Mouse (Mus musculus) myocyte (in vitro differentiated cells): ENCODE measurements at regions not wholly inside any gene's neighbourhood (a gene's known extent, or its start where the extent isn't known, plus 50 kb on each side); places are given as distances from the start of the nearest gene placed in this dataset.

Experiments used
- H3K27me3 ChIP-seq: one replicate; pipeline ENCODE4 v1.6.1; 2011; ENCODE audit not compliant: control insufficient read depth, insufficient read depth, insufficient read length
- H3K36me3 ChIP-seq: one replicate; pipeline ENCODE4 v1.6.1; 2011; ENCODE audit not compliant: control insufficient read depth, insufficient read depth
- H3K4me2 ChIP-seq: one replicate; pipeline ENCODE4 v1.6.1; 2011; ENCODE audit warnings: low read depth, control low read depth
- H3K4me3 ChIP-seq: one replicate; pipeline ENCODE4 v1.5.1; 2011; ENCODE audit warnings: mild to moderate bottlenecking, control low read depth, moderate library complexity
- H3K79me2 ChIP-seq: one replicate; pipeline ENCODE4 v1.6.1; 2011; ENCODE audit not compliant: control insufficient read depth, insufficient read depth
- H3ac ChIP-seq: one replicate; pipeline ENCODE4 v1.6.1; 2011; ENCODE audit not compliant: control insufficient read depth, insufficient read length
- CEBPB ChIP-seq: IDR thresholded peaks from 2 replicates; pipeline ENCODE4 v1.6.1; 2011; ENCODE audit warnings: mild to moderate bottlenecking, moderate library complexity; ENCODE audit not compliant: poor library complexity, insufficient read depth, severe bottlenecking
- E2F4 ChIP-seq: IDR thresholded peaks from one replicate; pipeline ENCODE4 v1.6.1; 2011; ENCODE audit warnings: mild to moderate bottlenecking, control low read depth, moderate library complexity; ENCODE audit not compliant: insufficient read depth
- MAX ChIP-seq: IDR thresholded peaks from one replicate; pipeline ENCODE4 v1.6.1; 2011; ENCODE audit warnings: low read depth, mild to moderate bottlenecking, control low read depth
- MYOD1 ChIP-seq, 3 experiments: IDR thresholded peaks; one replicate each; pipeline ENCODE4 v1.6.1; 2011; ENCODE audit warnings: control low read depth in 2 of 3, low read depth in 2 of 3, mild to moderate bottlenecking in 2 of 3, moderate library complexity in 1 of 3; ENCODE audit not compliant: insufficient read length in 2 of 3, control insufficient read depth in 1 of 3
- MYOG ChIP-seq, 3 experiments: IDR thresholded peaks; one replicate each; pipeline ENCODE4 v1.6.1; 2011; ENCODE audit warnings: control low read depth in 2 of 3, low read depth in 2 of 3, mild to moderate bottlenecking in 2 of 3; ENCODE audit not compliant: insufficient read length in 2 of 3, control insufficient read depth in 1 of 3, insufficient read depth in 1 of 3
- POLR2A ChIP-seq: IDR thresholded peaks from one replicate; pipeline ENCODE4 v1.6.1; 2011; ENCODE audit warnings: low read depth, mild to moderate bottlenecking, control low read depth, moderate library complexity; ENCODE audit not compliant: insufficient read length
- POLR2AphosphoS2 ChIP-seq: IDR thresholded peaks from one replicate; pipeline ENCODE4 v1.6.1; 2011; ENCODE audit warnings: low read depth, control low read depth; ENCODE audit not compliant: insufficient read length
- REST ChIP-seq: IDR thresholded peaks from one replicate; pipeline ENCODE4 v1.6.1; 2011; ENCODE audit warnings: mild to moderate bottlenecking, control low read depth, moderate library complexity; ENCODE audit not compliant: insufficient read depth, insufficient read length
- SRF ChIP-seq: IDR thresholded peaks from one replicate; pipeline ENCODE4 v1.6.1; 2011; ENCODE audit warnings: low read depth; ENCODE audit not compliant: control insufficient read depth, insufficient read length
- TCF12 ChIP-seq: IDR thresholded peaks from one replicate; pipeline ENCODE4 v1.6.1; 2011; ENCODE audit warnings: mild to moderate bottlenecking, control low read depth; ENCODE audit not compliant: poor library complexity, insufficient read depth, severe bottlenecking
- TCF3 ChIP-seq: IDR thresholded peaks from one replicate; pipeline ENCODE4 v1.6.1; 2011; ENCODE audit warnings: low read depth, control low read depth; ENCODE audit not compliant: insufficient read length
- USF1 ChIP-seq: IDR thresholded peaks from one replicate; pipeline ENCODE4 v1.6.1; 2011; ENCODE audit warnings: low read depth, mild to moderate bottlenecking, control low read depth, moderate library complexity

DNA sequence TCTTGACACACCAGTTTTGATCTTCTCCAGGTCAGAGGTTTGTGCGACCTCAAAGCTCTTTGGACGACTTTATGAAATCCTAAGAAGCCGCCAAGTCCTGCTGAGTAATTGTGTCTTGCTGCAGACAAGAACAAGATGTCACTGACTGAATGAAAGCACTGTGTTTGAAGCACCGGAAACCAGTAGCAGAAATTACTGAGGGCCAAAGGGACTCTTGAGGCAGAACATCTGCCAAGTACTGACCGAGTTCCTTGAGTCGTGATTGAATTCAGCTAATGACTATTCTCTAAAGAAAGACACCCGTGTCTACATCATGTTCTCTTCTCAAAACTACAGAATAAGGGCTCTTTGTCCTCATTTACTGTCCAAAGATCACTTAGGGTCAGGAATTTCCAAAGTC lies 267.6 kb downstream of the Nfkbiz start:
- H3K4me3 ChIP-seq = no peak overlapping the region
- no peak overlapping the region for H3K4me2 ChIP-seq
- TF ChIP-seq CEBPB = no peak
- TF ChIP-seq REST = no peak
- TF ChIP-seq TCF12 = no peak
- no peak for TF ChIP-seq MAX
- no peak for TF ChIP-seq E2F4
- TF ChIP-seq SRF = no peak
- no peak for TF ChIP-seq TCF3

DNA sequence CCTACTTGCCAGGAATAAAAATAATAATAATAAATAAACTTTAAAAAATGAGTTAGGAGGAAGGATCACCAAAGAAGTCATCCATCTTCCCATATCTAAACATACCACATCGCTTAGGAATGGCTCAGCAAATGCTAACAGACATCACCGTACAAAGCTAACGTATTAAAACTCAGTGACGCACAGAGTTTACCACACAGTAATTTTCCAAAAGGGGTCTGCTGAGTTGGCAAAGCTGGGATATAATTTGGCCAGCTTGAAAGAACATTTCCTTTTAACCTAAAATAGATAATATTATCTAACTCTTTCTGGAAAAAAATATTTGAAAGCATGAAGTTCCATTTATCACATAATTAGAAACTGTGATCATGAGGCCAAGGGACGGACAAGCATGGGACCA lies 268.6 kb downstream of the Nfkbiz start:
- H3K79me2 ChIP-seq = no peaks in the 10 kb centered on the region

More for the DNA sequence above, 267.6 kb downstream of the Nfkbiz start:
- Histone ChIP-seq H3ac (no peak overlapping the region), H3K36me3 (no peaks in the 10 kb centered on the region), H3K27me3 (no peaks in the 10 kb centered on the region), H3K79me2 (no peaks in the 10 kb centered on the region)

DNA sequence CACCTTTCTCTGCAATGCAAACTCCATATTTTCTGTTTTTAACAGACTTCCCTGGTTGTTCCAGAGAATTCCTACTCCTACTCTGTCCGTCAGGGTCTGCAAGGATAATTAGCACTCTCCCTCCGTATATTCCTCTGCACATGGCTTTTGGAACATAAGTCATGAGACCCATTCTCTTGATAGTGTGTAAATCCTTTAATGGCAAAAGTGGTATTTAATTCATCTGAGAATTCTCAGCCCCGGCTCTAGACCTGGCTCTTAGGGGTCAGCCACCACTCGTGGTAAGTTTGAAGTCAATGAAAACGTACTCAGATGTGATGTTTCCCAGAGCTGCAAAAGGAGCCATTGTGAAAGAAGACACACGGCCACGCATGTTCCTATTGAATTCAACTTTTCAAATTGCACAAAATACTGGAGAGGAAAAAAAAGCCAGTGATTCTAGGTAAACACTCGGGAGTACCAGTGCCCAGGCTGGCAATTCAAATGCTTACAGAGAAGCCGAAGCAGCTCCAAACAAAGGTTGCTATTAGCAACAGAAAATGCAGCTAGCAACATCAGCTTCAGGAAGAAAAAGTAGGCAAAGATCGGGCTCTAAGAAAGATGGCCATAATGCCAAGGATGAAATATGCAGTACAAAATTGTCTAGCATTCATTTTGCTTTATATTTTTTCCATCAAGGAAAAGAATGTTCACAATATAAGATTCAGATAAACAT lies 258.2 kb upstream of the Zpld1 start:
- TF ChIP-seq TCF12 (no peak), TCF3 (no peak), MAX (no peak), POLR2AphosphoS2 (no peak), REST (no peak), SRF (no peak), MYOD1 (IDR thresholded peaks at IDR 0.05; ENCODE audit: control insufficient read depth in 1 of 3, insufficient read length in 2 of 3, low read depth in 2 of 3) (no peak), CEBPB (no peak), POLR2A (no peak), MYOG (IDR thresholded peaks at IDR 0.05; ENCODE audit: control insufficient read depth in 1 of 3, insufficient read depth in 1 of 3, insufficient read length in 2 of 3, low read depth in 2 of 3) (no peak), USF1 (no peak)
- H3K4me3 ChIP-seq = no peak overlapping the region
- H3K27me3 ChIP-seq = no peaks in the 10 kb centered on the region
- no peak overlapping the region for H3ac ChIP-seq
- no peaks in the 10 kb centered on the region for H3K36me3 ChIP-seq
- no peaks in the 10 kb centered on the region for H3K79me2 ChIP-seq
- H3K4me2 ChIP-seq = peak overlapping the region; percentile 69

More for the DNA sequence above, 268.6 kb downstream of the Nfkbiz start:
- no peak overlapping the region for H3K4me3 ChIP-seq
- no peak overlapping the region for H3K4me2 ChIP-seq
- no peak overlapping the region for H3ac ChIP-seq
- no peaks in the 10 kb centered on the region for H3K36me3 ChIP-seq
- no peaks in the 10 kb centered on the region for H3K27me3 ChIP-seq
- TF ChIP-seq CEBPB (no peak), POLR2AphosphoS2 (no peak), E2F4 (no peak), TCF3 (no peak), MYOG (IDR thresholded peaks at IDR 0.05; ENCODE audit: control insufficient read depth in 1 of 3, insufficient read depth in 1 of 3, insufficient read length in 2 of 3, low read depth in 2 of 3) (no peak), SRF (no peak), MAX (no peak), POLR2A (no peak), REST (no peak), MYOD1 (IDR thresholded peaks at IDR 0.05; ENCODE audit: control insufficient read depth in 1 of 3, insufficient read length in 2 of 3, low read depth in 2 of 3) (no peak), TCF12 (no peak), USF1 (no peak)

DNA sequence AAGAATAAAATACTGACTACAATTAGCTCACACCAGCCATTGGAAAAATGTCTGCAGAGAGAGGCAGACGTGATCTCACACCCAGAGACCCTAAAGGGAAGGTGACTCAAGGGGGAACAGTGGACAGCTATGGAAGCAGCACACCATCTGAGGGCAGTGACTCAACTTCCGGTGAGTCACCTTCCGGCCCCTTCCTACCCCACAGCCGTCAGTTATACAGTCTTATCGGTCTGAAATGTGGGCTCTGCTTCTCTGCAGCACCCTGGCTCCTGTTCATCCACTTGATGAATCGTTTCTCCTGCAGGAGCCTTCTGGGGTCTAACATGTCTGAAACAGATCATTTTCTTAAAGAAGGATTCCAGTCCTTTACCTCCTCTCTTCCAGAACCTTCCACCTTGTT lies 257.4 kb upstream of the Zpld1 start:
- Histone ChIP-seq H3K79me2 (no peaks in the 10 kb centered on the region), H3K4me2 (peak overlapping the region; percentile 69), H3ac (no peak overlapping the region), H3K4me3 (no peak overlapping the region), H3K36me3 (no peaks in the 10 kb centered on the region), H3K27me3 (no peaks in the 10 kb centered on the region)
- TF ChIP-seq MYOD1 (IDR thresholded peaks at IDR 0.05; ENCODE audit: control insufficient read depth in 1 of 3, insufficient read length in 2 of 3, low read depth in 2 of 3) (peak in 1 of 3 experiments; percentile 66), E2F4 (no peak), POLR2AphosphoS2 (peak; percentile 28), MYOG (IDR thresholded peaks at IDR 0.05; ENCODE audit: control insufficient read depth in 1 of 3, insufficient read depth in 1 of 3, insufficient read length in 2 of 3, low read depth in 2 of 3) (no peak), MAX (no peak), POLR2A (peak; percentile 55), TCF3 (no peak)

DNA sequence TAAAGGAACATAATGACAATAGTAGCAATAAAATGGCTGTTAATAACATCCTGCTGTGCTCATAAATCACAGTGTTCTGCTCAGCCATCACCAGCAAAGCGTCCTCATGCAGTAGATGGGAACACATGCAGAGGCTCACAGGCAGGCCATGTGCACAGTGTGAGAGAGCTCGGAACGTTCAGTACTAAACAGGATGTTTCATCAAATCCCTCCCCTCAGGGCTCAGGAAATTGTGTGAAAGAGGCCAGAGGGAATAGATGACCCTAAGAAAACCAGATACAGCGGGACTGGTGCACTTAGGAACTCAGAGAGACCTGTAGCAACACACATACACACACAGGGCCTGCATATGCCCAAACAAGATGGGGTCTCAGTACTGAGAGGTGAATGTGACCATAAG lies 256.1 kb upstream of the Zpld1 start:
- Histone ChIP-seq H3K4me2 (no peak overlapping the region), H3K27me3 (no peaks in the 10 kb centered on the region), H3K4me3 (no peak overlapping the region), H3K36me3 (no peaks in the 10 kb centered on the region), H3ac (no peak overlapping the region), H3K79me2 (no peaks in the 10 kb centered on the region)
- TF ChIP-seq TCF12 (no peak), SRF (no peak), USF1 (no peak), TCF3 (no peak), CEBPB (no peak), REST (no peak), MYOG (IDR thresholded peaks at IDR 0.05; ENCODE audit: control insufficient read depth in 1 of 3, insufficient read depth in 1 of 3, insufficient read length in 2 of 3, low read depth in 2 of 3) (no peak), POLR2AphosphoS2 (no peak), POLR2A (no peak), E2F4 (no peak), MAX (no peak), MYOD1 (IDR thresholded peaks at IDR 0.05; ENCODE audit: control insufficient read depth in 1 of 3, insufficient read length in 2 of 3, low read depth in 2 of 3) (no peak)
